Mouse (Mus musculus) embryo, embryonic 10.5 days (tissue): ENCODE measurements around the gene Aldh16a1.
A peak's percentile ranks its signal among the peaks of the same experiment; 100 is the strongest.
"Not testable (repeated sequence)": the region's sequence is repeated elsewhere in the genome, so short reads cannot be mapped to it uniquely, and the experiment has no call there.

Experiments
- DNase-seq: peaks from one replicate; pipeline ENCODE4 v3.0.0-alpha.2; 2015; ENCODE audit warnings: low spot score

Aldh16a1 gene

DNA sequence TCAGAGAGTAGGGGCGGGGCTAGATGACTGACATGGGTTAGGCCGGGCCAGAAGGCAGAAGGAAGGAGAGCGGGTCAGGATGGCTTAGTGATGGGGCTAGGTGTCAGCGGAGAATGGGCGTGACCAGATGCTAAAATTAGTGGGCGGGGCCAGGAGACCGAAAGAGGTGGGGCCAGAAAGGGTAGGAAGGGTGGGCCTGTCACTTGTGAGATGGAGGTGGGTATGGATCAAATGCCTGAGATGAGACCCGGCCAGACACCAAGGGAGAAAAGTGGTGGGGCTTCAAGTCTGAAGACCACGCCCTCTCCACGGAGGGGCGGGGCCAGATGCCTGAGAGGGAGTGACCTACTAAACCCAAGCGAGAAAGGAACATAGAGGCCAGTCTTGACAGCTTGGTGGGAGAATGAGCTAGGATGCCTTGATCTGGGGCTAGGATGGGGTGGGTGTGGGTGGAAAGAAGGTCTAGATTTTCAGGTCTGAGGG lies 19.8 kb downstream of the Aldh16a1 start:
- DNase-seq, result peak; percentile 67

DNA sequence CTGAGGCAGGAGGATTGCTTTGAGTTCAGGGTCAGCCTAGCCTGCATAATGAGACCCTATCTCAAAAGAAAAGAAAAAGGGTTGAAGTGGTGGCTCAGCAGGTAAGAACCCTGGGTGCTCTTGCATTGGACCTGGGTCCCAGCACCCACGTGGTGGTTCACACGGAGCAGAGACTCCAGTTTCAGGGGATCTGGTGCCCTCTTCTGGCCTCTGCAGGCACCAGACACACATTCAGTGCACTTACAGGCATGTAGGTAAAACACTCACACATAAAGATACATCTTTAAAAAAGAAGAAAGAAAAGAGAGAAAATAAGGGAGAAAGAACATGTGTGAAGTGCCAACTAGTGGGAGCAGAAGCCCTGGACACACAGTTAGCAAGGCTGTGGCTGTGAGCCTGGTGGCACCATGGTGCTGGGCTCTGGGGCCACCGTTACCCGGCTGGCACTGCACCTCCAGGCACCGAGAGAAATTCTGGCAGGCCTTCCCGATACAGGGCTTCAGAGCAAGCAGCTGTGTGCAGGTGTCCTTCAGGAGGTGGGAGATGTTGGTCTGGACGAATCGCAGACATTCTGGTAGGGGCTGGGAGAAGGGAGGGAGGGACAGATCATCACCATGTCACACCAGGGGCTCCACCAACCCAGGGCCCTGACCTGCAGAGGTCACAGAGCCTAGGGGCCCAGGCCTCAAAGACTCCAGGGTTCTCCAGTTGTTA lies 20.8 kb downstream of the Aldh16a1 start:
- DNase-seq, result no peak

DNA sequence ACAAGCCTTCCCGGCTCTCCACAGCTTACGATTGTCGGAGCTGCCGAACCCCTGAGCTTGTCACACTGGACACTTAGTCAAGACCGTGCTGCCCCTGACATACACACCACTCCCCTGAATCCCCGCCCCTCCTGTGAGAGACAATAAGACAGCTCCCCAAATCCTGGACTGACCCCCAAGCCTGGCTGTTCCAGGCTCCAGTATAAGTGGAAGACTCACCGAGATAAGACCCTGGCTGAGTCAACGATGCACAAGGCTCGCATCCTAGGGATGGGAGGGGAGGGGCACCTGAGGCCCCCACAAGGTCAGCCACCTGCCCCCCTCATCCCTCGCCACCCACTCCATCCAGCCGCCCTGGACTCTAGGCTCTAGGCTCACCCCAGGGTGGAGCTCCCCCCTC lies 22.5 kb downstream of the Aldh16a1 start:
- no peak for DNase-seq

DNA sequence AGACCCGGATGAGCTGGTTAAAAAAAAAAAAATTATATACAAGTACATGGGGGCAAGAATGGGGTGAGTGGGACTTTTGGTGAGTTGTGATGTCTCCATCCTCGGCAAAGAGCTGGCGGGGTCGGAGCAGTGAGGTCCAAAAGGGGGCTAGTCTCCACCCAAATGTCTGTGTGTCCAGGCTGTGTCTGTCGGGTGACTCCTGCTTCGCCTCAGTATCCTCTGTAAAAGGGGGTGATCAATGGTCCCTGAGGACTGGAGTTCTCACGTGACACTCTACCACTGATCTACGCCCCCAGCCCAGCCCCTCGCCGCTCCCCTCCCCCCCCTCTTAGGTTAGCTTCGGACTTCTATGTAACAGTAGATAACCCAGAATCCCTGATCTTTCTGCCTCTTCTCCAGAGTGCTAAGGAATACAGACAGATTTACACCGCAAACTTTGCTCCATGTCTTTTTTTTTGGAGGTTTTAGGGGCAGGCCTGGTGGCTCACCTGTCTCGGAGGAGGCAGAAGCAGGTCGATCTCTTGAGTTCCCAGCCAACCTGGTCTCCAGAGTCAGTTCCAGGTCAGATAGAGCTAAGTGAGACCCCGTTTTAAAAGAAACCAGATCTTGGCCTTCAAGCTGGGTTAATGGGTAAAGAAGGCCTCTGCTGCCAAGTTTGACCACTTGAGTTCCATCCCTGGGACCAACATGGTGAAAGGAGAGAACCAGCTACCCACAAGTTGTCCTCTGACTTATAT lies 24.4 kb downstream of the Aldh16a1 start:
- peak; percentile 34 for DNase-seq

DNA sequence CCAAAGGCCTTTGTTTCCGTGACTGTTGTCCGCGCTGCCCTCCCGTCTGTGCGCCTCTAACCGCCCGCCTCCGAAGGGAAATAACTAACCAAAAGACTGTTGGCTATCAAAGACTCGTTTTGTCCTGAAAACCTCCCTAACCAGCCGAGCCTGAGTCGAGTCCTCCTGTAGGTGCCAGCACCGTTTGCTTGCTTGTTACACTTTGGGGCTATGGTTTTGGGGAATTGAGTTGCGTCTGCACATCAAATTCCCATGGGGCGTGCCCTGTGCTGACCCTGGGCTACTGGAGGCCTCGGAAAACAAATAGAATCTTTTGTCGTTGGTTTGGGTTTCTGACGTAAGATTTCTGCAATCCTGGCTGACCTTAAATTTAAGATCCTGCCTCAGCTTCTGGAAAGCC lies 25.1 kb downstream of the Aldh16a1 start:
- peak; percentile 81 for DNase-seq

DNA sequence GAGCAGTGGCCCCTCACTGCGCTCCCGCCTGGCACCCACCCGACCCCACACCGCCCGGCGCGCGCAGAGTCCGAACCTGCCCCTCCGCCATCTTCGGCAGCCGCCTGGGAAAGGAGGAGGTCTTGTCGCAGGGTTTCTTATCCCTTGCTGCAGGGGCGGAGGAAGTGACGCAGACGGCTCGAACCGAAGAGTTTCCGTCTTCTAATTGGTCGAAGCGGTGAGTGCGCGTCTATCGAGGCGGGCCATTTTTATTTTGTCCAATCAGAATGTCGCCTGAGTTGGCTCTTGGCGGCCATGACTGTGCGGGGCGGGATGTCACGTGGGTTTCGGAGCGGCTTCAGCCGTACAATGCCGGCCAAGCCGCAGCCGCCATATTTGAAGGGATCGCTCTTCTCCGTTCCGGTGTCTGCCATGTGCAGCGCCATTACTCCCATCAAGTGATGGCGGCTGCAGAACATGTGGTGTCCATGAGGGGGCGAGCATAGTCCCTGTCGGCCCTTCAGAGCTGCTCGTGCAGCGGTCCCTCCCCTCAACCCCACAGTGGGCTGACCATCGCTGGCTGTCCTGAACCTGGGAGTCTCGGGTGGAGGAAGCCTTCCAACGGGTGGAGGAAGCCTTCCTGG lies 25.6 kb downstream of the Aldh16a1 start, which contains the start of gene Rpl13a:
Rpl13a (minus strand) TSS at position 138 of the 623 bp plus-strand sequence.
- DNase-seq, result peak; percentile 100

DNA sequence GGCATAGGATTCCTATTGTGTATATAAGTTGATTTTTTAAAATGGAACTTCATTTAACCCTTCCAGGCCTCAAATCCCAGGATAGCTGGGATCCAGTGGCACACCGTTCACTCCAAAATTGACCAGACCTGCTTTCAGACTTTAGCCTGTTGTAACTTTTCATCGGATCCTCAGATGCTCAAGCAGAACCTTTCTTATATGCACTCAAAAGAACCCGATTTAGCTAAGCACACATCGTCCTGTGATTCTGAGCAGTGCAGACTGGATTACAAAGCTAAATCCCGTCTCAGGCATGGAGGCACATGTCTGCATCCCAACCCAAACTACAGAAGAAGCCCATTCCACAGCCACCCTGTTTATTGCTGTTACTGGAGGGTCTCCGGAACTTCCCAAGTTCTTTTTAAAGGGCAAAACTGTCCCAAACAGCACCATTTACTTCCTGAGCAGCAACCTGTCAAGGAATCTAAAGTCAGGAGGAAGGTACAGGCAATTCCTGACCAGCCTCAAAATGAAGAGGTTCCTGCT lies 26.6 kb downstream of the Aldh16a1 start:
- DNase-seq, result no peak

DNA sequence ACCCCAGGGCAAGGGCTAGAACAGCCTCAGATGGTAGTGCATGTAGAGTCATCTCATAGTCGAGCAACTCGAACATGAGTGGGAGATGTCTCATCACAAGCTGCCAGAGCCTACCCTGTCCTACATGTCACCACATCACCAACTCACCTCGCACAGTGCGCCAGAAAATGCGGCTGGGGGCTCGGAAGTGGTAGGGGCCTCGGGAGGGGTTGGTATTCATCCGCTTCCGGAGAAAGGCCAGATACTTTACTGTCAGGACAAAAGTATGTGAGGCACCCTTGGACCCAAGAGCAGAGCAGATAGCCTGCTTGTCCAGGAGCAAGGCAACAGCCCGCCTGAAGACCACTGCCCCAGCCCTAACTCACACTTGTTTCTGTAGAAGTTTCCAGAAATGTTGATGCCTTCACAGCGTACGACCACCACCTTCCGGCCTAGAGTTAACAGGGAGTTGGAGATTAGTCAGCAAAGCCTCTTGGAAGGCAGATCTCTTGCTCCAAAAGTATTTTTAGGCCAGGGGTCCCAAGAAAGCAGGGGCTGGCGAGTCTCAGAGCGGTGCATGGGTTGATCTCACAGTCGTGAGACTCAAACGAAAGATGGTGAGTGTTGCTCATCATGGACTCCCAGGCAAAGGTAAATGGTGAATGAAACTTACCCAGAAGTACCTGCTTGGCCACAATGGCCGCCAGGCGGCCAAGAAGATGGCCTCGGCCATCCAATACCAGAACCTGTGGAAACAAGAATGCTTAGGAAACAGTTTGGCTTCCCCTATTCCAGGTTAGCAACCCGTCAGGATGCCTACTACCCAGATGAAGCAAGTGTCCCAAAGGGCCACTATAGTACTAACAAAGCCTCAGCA lies 27.3 kb downstream of the Aldh16a1 start:
- DNase-seq, result no peak

DNA sequence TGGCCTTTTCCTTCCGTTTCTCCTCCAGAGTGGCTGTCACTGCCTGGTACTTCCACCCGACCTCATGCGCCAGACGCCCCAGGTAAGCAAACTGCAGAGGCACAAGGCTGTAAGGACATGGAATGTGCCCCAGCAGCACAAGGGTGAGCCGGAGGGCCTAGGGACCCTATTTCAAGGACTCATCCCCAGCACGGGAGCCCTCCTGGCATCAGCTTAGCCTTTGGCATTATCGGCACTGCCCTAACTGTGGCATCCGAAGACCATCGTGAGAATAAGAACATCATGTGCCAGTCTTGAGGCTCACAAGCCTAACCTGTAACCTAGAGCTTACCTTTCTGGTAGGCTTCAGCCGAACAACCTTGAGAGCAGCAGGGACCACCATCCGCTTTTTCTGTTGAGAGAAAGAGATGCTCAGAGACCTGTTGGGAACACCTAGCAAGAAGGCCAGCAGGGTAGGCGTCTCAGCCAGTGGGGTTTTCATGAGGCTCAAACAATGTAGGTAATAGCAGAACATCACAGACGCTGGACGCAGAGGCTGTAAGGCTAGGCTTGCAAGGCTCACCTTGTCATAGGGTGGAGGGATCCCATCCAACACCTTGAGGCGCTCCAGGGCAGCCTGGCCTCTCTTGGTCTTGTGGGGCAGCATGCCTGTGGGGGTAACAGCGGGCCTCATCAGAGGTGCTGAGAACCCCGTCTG lies 28.1 kb downstream of the Aldh16a1 start:
- DNase-seq, result no peak

DNA sequence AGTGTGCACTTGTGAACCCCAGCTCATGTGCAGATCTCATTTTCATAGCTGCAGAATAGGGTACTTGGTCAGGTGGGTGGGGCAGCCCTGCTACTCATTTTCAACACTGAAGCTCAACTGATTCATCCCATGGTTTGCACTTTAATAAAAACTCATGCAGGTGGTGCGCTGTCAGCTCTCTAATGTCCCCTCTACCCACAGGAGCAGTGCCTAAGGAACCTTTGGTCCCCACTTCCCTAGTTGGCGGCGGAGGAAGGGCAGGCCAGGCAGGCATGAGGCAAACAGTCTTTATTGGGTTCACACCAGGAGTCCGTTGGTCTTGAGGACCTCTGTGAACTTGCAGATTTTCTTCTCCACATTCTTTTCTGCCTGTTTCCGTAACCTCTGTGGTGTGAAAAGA lies 28.7 kb downstream of the Aldh16a1 start:
- DNase-seq, result not testable (repeated sequence)

DNA sequence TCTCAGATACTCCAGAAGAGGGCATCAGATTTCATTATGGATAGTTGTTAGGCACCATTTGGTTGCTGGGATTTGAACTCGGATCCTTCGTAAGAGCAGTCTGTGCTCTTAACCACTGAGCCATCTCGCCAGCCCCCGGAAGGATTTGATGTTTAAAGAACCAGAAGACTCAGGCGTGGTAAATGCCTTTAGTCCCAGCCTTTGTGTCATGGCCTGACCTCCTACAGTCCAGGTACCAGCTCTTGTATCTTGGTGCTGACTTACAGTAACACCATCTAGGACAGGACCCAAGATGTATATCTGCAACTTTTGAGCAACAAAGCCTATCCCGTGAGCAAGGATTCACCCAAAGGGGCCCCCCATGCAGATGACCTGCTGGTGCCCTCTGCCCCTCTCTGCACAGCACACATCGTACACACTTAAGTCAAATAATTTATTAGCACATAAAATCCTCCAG lies 29.2 kb downstream of the Aldh16a1 start:
- peak; percentile 85 for DNase-seq

DNA sequence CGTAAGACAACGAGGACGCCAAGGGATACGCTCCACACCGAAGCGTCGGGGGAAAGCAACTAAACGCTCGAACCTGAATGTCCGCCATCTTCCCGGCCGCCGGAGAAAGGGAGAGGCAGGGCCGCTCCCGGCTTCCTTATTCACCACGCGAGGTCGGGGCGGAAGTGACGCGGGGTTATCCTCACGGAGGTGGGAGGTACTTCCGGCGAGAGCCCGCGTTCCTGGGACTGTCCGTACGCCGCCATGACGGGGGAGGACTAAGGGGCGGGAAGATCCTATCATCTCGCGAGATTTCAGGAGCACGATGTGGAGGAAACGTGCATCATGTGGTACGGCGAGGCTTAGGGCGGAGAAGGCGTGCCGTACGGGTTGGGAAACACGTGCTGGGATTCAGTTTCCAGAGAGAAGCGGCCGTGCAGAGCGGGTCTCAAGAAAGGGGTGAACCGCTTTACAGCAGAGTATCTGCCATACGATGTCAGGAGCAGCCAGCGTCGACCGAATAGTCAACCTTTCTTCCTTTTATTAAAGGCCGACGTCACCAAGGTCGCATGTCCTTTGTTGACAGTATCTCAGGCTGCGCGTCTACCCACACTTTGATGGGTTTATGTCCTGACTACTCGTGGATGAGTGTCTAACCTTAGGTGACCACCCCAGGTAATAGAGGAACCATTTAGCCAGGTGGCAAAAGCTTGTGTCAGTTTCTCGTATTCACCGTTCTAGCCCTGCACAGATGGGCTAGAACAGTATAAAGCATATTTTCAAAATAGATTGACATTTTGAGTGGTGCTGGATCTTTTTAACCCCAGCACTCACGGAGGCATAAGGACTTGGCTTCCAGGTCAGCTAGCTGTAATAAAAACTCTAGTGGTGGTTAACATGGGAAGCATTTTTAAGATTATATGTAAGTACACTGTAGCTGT lies 29.9 kb downstream of the Aldh16a1 start, which contains the start of gene Rps11:
Rps11 (minus strand) TSS at position 216 of the 920 bp plus-strand sequence.
- peak; percentile 100 for DNase-seq

DNA sequence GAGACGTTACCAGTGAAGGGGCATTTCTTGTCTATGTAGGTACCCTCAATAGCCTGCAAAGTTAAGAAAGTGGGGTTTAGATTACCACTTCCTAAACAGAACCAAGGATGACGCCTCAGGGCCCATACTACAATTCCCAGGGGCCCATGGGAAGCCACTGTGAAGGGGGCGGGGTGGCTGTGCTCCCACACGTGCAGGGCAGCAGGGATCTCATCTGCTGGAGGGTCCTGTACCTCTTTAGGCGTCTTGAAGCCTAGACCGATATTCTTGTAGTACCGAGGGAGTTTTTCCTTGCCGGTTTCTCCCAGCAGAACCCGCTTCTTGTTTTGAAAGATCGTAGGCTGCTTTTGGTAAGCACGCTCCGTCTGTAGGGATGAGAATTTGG lies 31.2 kb downstream of the Aldh16a1 start:
- no peak for DNase-seq

DNA sequence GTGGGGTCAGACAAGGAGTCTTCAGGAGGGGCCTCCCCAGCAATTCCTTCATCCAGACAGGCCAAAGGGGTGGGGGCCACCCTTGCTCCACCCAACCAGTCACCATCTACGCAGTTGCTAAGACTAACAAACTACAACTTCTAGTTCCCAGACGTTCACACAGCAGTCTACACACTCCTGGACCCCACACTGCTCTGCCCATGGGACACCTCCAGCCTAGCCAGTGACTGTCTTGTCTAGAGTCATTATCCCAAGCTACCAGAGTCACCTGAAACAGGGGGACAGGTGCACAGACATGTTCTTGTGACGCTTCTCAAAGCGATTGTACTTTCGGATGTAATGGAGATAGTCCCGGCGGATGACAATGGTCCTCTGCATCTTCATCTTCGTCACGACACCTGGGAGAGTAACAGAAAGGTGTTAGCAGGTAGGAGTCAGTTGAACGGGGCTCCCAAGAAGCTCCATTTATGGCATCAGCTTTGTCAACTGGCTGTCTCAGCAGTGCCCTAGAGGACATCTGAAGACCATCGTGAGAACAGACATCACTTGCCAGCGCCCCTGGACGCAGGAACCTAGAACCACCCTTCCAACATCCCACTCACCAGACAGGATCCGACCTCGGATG lies 31.7 kb downstream of the Aldh16a1 start:
- no peak for DNase-seq

DNA sequence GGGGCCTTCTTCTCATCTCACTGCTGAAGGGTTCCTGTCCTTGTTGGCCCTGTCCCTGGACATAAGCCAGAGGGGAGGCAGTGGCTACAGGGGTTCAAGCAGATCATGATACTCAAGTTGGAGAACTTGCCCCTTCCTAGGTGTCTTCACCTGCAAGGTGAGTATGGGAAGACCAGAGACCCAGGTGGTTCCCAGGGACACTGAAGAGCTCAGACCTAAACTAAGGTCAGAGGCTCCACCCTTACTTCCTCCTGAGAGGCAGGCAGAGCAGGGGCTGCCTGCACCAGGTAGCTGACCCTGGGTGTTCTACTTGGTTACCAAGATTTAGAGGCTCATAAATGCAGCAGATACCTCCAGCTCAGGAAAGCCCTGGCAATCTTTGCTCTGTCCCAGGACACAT lies 32.4 kb downstream of the Aldh16a1 start:
- DNase-seq, result no peak

DNA sequence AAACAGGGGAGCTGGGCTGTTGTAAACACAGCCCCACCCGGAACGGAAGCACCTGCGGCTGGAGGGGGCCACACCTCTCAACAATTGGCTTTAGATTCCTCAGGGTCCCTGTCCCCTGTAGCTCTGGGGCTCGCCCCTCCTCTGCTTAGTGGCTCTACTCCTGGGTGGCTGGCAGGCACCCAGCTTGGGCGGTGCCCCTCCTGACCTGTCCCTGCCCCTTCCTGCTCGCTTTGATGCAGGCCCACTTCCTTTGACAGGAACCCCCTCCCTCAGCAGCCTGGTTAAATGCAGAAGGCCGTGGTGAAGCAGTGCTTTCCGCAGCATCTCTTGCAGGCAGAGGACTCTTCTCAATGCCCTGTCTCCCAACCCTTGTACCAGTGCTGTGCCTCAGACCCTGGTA lies 33.0 kb downstream of the Aldh16a1 start:
- DNase-seq, result no peak

DNA sequence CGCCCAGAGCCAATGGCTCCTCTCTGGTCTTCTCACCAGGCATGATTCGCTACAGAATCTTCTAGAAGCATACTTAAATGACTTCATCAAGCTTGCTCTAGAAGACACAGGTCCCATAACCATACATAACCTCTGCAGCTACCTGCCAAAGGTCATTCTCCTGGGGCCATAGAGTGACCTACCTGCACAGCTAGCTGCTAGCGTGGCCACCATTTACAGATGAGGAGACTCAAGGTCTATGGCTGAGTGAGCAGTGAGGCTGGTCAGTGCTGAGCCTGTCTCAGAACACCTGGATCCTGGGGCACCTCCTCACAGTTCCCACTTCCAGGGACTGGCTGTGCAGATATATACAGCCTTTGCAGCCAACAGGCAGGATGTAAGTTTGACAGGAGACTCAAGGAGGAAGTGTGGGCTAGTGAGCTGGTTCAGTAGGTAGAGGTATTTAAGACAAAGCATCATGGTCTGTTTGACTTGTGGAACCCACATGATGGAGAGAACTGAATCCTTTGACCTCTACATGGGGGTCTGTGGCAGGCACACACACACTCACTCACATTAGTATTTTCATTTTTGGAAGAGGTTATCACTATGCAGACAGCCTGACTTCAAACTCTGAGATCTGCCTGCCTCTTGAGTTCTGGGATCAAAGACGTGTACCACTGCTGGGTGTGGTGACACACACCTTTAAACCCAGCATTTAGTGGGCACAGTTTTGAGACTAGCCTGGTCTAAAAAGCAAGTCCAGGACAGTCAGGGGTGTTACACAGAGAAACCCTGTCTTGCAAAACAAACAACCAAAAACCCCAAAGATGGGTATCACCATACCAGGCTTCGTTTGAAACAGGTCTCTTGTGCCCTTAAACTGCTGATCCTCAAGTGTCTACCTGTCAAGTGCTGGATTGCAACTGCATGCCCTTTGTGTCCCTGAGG lies 34.3 kb downstream of the Aldh16a1 start:
- DNase-seq, result no peak

DNA sequence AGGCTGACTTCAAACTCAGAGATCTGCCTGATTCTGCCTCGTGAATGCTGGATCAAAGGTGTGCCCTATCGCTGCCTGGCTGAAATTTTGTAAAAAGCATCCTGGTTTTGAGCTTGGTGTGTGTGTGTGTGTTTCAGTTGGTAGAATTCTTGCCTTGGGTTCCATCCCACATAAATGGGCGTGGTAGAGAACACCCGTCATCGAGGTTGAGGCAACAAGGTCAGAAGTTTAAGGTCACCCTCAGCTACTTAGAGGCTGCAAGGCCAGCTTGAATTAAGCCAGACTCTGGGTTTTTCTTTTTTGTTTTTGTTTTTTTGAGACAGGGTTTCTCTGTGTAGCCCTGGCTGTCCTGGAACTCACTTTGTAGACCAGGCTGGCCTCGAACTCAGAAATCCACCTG lies 36.0 kb downstream of the Aldh16a1 start:
- DNase-seq, result no peak
